Mouse (Mus musculus): ENCODE measurements at regions not wholly inside any gene's neighbourhood (a gene's known extent, or its start where the extent isn't known, plus 50 kb on each side); places are given as distances from the start of the nearest gene placed in this dataset.

DNA sequence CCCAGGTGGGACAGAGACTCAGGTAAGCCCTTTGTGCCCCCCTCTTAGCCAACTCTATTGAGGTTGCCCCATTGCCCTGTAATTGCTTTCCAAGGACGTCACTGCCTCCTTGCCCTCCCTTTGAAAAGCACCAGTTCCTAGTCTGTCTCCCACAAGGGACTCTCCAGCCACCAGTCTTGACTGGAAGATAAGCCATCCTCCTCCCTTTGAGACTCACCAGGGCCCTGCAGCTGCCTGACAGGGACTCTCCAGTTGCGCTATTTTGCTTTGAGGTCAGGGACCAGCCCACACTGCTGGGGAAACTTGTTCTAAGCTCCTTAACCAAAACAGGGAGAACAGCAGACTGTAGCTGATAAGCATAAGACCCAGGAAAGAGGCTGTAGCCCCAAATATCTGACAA lies 69.7 kb upstream of the Slc22a22 start:
- DNase-seq (ENCODE audit: low read depth, low spot score), result no peak
- 56% methylated on average over 2 of the region's 2 CpGs for WGBS

DNA sequence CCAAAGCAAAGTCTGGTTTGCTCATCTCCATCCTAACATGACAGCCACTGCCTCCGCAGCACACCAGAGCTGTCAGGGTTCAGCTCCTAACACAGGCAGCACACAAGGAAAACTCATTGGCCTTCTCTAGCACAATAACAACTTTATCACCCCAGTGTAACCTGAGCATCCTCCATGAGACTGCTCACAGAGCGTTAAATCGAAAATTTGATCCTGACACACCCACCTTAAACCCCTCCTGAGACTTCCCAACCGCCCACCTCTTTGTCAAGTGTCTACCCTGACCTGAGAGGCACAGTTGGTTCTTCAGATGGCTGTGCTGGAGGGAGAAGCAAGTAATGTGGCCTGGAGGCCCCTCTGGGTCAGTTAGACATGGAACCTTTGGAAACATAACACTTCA lies 67.7 kb upstream of the Slc22a22 start:
- no peak for DNase-seq (ENCODE audit: low read depth, low spot score)
- 78% methylated on average over 4 of the region's 4 CpGs for WGBS

DNA sequence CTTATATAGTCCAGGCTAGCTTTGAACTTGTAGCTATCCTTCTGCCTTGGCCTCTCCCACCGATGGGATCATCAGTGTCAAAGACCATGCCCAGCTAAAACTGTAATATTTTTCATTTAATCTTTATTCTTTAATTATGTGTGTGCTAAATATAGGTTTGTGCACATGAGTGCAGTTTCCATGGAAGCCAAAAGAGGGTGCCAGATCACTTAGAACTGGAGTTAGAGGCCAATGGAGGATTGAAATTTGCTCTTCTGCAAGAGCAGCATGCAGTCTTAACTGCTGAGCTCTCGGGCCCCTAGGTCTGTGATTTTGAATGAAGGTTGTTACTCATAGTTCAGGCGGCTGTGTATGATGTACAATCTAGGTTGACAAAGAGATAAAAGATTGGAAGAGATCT lies 66.6 kb upstream of the Slc22a22 start:
- 75% methylated on average over 3 of the region's 3 CpGs for WGBS
- DNase-seq (ENCODE audit: low read depth, low spot score), result no peak

DNA sequence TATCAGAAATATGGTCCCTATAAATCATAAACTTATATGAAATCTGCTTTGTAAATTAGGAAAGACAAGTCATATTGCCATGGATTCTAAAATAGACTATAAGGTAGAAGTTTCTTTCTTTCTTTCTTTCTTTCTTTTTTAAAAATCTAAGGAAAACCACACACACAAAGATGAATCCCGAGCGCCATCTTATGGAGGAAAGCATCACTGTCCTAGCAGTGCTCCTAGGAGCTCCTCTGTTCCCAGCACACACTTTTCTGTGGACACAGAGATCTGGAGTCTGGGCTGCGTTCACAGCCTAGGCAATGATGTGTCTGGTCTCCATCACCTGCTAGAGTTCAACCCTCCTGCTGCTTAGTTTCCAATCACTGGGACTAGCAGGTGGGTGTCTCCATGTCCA lies 65.2 kb upstream of the Slc22a22 start:
- 27% methylated on average over 3 of the region's 3 CpGs for WGBS
- DNase-seq (ENCODE audit: low read depth, low spot score), result no peak

DNA sequence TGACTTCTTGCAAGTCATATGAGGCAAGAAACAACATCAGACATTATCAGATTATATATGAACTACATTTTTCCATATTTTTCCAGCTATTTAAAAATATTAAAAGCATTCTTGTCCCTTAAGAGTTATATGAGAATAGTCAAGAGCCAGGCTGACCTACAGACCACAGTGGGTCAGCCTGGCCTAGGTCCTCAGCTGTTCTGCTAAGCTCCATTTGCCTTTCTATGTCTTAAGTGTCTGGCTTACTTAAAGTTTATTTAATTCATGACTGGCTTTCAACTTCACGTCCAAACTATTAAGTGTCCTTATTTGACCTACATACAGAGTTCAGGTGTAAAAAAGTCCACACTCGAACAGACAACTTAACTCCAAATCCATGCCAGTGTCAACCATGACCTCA lies 58.1 kb upstream of the Slc22a22 start:
- no peak for DNase-seq (ENCODE audit: low read depth, low spot score)
- WGBS, result 56% methylated on average over 2 of the region's 2 CpGs

Data from large intestine, adult 2 months (tissue).